Mouse (Mus musculus): ENCODE data around the gene Gch1.

- TF ChIP-seq CTCF (IDR thresholded peaks at IDR 0.05 in 2 of 3, conservative IDR thresholded peaks at IDR 0.05 in 1 of 3; ENCODE audit: control insufficient read depth in 1 of 3, insufficient read depth in 1 of 3, low read depth in 2 of 3, low read length in 3 of 3, poor library complexity in 1 of 3, severe bottlenecking in 1 of 3) (no peak), EP300 (IDR thresholded peaks at IDR 0.05; ENCODE audit: low read depth in 1 of 2, low read length in 2 of 2) (no peak), POLR2A (IDR thresholded peaks at IDR 0.05; ENCODE audit: control insufficient read depth in 1 of 2, insufficient read depth in 1 of 2, low read depth in 1 of 2, low read length in 2 of 2, poor library complexity in 1 of 2) (no peak), MEF2A (IDR thresholded peaks at IDR 0.05; ENCODE audit: extremely low read depth, insufficient replicate concordance, low read depth, low read length, poor library complexity, severe bottlenecking) (no peak), CHD2 (IDR thresholded peaks at IDR 0.05; ENCODE audit: low read length) (no peak), ELF1 (IDR thresholded peaks at IDR 0.05; ENCODE audit: low read depth, low read length) (no peak)
Observed at GRCm38 (mm10) chr14:47161921-47162427, 27.2 kb downstream of the Gch1 start.

Measured in MEL (cell line).